8 mouse cellular contexts compared by ENCODE assay signal in genomic region chr1:133132388-133133326, GRCm38 (mm10). TPM values are rescaled to one million over a fixed set of nuclear protein-coding genes. Genes with fewer than 3 reads are reported as not detected.
DNase-seq lines count a peak whose midpoint lies in the region; ATAC-seq and TF ChIP-seq lines count a peak whose summit lies in the region.

No protein-coding gene starts in this region.

- H3K9me3 ChIP-seq in heart, embryonic 15.5 days (replicated peaks), result no peaks in the 10 kb centered on the region
- H3K9me3 ChIP-seq in liver, embryonic 11.5 days (ENCODE audit: control insufficient read depth, low read length), result no peaks in the 10 kb centered on the region
- no peaks in the 10 kb centered on the region for H3K9me3 ChIP-seq in stomach, embryonic 16.5 days (replicated peaks; ENCODE audit: control insufficient read depth, low read length)

- no peaks in the 10 kb centered on the region for H3K27me3 ChIP-seq in heart, embryonic 15.5 days
- H3K27me3 ChIP-seq in liver, embryonic 11.5 days (replicated peaks; ENCODE audit: control insufficient read depth, insufficient read depth, low read length), result no peaks in the 10 kb centered on the region
- H3K27me3 ChIP-seq in stomach, embryonic 16.5 days (ENCODE audit: control insufficient read depth, insufficient read depth, low read length), result no peaks in the 10 kb centered on the region

- H3K4me1 ChIP-seq in bone marrow macrophage, adult 2 months (ENCODE audit: control insufficient read depth, insufficient read depth, low read length), result peaks cover 19% of the 10 kb centered on the region
- H3K4me1 ChIP-seq in heart, embryonic 15.5 days (replicated peaks), result peaks cover 41% of the 10 kb centered on the region
- H3K4me1 ChIP-seq in liver, embryonic 11.5 days (replicated peaks; ENCODE audit: control insufficient read depth, insufficient read depth, low read length), result peaks cover 23% of the 10 kb centered on the region
- peaks cover 21% of the 10 kb centered on the region; the same call in 1 of the 2 replicates for H3K4me1 ChIP-seq in stomach, embryonic 16.5 days (ENCODE audit: control insufficient read depth, insufficient read depth, low read length)

- peaks cover 16% of the 10 kb centered on the region for H3K36me3 ChIP-seq in heart, embryonic 15.5 days
- H3K36me3 ChIP-seq in liver, embryonic 11.5 days (ENCODE audit: control insufficient read depth, insufficient read depth, low read length), result peaks cover 28% of the 10 kb centered on the region
- peaks cover 12% of the 10 kb centered on the region; the same call in 1 of the 2 replicates for H3K36me3 ChIP-seq in stomach, embryonic 16.5 days (ENCODE audit: control insufficient read depth, insufficient read depth, low read length)

- peak overlapping the region; percentile 97 for H3K9ac ChIP-seq in heart, embryonic 15.5 days
- H3K9ac ChIP-seq in liver, embryonic 11.5 days (ENCODE audit: low read depth, low read length), result peak overlapping the region; percentile 100
- H3K9ac ChIP-seq in stomach, embryonic 16.5 days (ENCODE audit: low read length), result peak overlapping the region; percentile 93

- WGBS in heart, embryonic 15.5 days, result 3% methylated on average over 26 of the region's 26 CpGs
- 6% methylated on average over 26 of the region's 26 CpGs for WGBS in liver, embryonic 11.5 days
- 4% methylated on average over 26 of the region's 26 CpGs for WGBS in stomach, embryonic 16.5 days

- no peak for DNase-seq in layer of hippocampus, adult 2 months (ENCODE audit: low spot score in 2 of 2)
- DNase-seq in layer of hippocampus, postnatal 10 days (ENCODE audit: low spot score in 2 of 2), result no peak
- peak; percentile 48 for DNase-seq in liver, embryonic 11.5 days (ENCODE audit: low spot score)
- DNase-seq in gastrocnemius, postnatal 10 days, result no peak

- peak overlapping the region; percentile 96 for H3K4me2 ChIP-seq in heart, embryonic 15.5 days
- peak overlapping the region; percentile 88 for H3K4me2 ChIP-seq in liver, embryonic 11.5 days
- peak overlapping the region; percentile 96 for H3K4me2 ChIP-seq in stomach, embryonic 16.5 days (ENCODE audit: low read depth, low read length)

- ATAC-seq in heart, embryonic 15.5 days (replicated peaks; ENCODE audit: insufficient number of reproducible peaks, insufficient read depth, low FRiP score, low read depth), result no peak
- no peak for ATAC-seq in liver, embryonic 11.5 days (replicated peaks; ENCODE audit: low FRiP score)
- no peak for ATAC-seq in stomach, embryonic 16.5 days (ENCODE audit: insufficient read depth, low FRiP score)
- no peak for ATAC-seq in megakaryocyte progenitor cell, adult 5-6 weeks (replicated peaks; ENCODE audit: poor library complexity)

- no peak for TF ChIP-seq CTCF in layer of hippocampus, adult 2 months (conservative IDR thresholded peaks at IDR 0.05)
- TF ChIP-seq CTCF in bone marrow macrophage, adult 2 months (IDR thresholded peaks at IDR 0.05; ENCODE audit: low read depth, low read length), result no peak; the same call in 1 of the 2 replicates

- TF ChIP-seq POLR2A in bone marrow macrophage, adult 2 months (IDR thresholded peaks at IDR 0.05; ENCODE audit: borderline replicate concordance, low read depth, low read length), result no peak

- peak overlapping the region; percentile 97 for H3K27ac ChIP-seq in layer of hippocampus, adult 2 months
- H3K27ac ChIP-seq in bone marrow macrophage, adult 2 months (ENCODE audit: insufficient read depth, low read depth, low read length), result peak overlapping the region; percentile 89
- peak overlapping the region; percentile 99 for H3K27ac ChIP-seq in heart, embryonic 15.5 days
- H3K27ac ChIP-seq in liver, embryonic 11.5 days (ENCODE audit: low read depth, low read length), result peak overlapping the region; percentile 97
- peak overlapping the region; percentile 99 for H3K27ac ChIP-seq in stomach, embryonic 16.5 days (ENCODE audit: low read length)

- H3K4me3 ChIP-seq in layer of hippocampus, adult 2 months, result peak overlapping the region; percentile 80
- H3K4me3 ChIP-seq in bone marrow macrophage, adult 2 months (ENCODE audit: insufficient read depth, low read length), result peak overlapping the region; percentile 84
- H3K4me3 ChIP-seq in heart, embryonic 15.5 days, result peak overlapping the region; percentile 82
- peak overlapping the region; percentile 99 for H3K4me3 ChIP-seq in liver, embryonic 11.5 days (ENCODE audit: low read depth, low read length)
- peak overlapping the region; percentile 100 for H3K4me3 ChIP-seq in stomach, embryonic 16.5 days (replicated peaks; ENCODE audit: low read length)

RNA-seq across cellular contexts. Expression of gene Ppp1r15b, which starts 1.7 kb away (rescaled TPM):
- 10 to 100 TPM; 38.5 to 39.8 TPM for total RNA-seq in layer of hippocampus, adult 2 months (2021)
- total RNA-seq in layer of hippocampus, postnatal 10 days (2021), result 10 to 100 TPM; 44.5 to 45.0 TPM
- polyA plus RNA-seq in bone marrow macrophage, adult 2 months (2012; ENCODE audit: insufficient read depth, insufficient read length, missing spikeins), result 36.1 and 37.4 TPM in 2 replicates
- polyA plus RNA-seq in heart, embryonic 15.5 days (2015; fragmentation: Nextera tagmentation; extraction: Ambion mirVana), result 20.2 and 24.3 TPM in 2 replicates
- 89.0 and 95.4 TPM in 2 replicates for polyA plus RNA-seq in liver, embryonic 11.5 days (2014; fragmentation: Nextera tagmentation; extraction: Ambion mirVana)
- polyA plus RNA-seq in stomach, embryonic 16.5 days (2015; fragmentation: Nextera tagmentation; extraction: Ambion mirVana), result 55.3 and 57.0 TPM in 2 replicates
- total RNA-seq in megakaryocyte progenitor cell, adult 5-6 weeks (2015), result 54.1 and 60.2 TPM in 2 replicates
- 86.1 and 90.7 TPM in 2 replicates for total RNA-seq in megakaryocyte progenitor cell, adult 5-6 weeks (2017)
- total RNA-seq in gastrocnemius, postnatal 10 days (2021), result 10 to 100 TPM; 28.6 to 36.3 TPM

RNA-seq across cellular contexts. Expression of gene Plekha6, which starts 31.4 kb away (rescaled TPM):
- 10 to 100 TPM; 47.6 to 55.0 TPM for total RNA-seq in layer of hippocampus, adult 2 months (2021)
- 10 to 100 TPM; 54.8 to 65.7 TPM for total RNA-seq in layer of hippocampus, postnatal 10 days (2021)
- not detected in 2 replicates for polyA plus RNA-seq in bone marrow macrophage, adult 2 months (2012; ENCODE audit: insufficient read depth, insufficient read length, missing spikeins)
- polyA plus RNA-seq in heart, embryonic 15.5 days (2015; fragmentation: Nextera tagmentation; extraction: Ambion mirVana), result 12.2 and 13.8 TPM in 2 replicates
- polyA plus RNA-seq in liver, embryonic 11.5 days (2014; fragmentation: Nextera tagmentation; extraction: Ambion mirVana), result 4.1 and 4.3 TPM in 2 replicates
- polyA plus RNA-seq in stomach, embryonic 16.5 days (2015; fragmentation: Nextera tagmentation; extraction: Ambion mirVana), result 17.0 and 17.7 TPM in 2 replicates
- total RNA-seq in megakaryocyte progenitor cell, adult 5-6 weeks (2015), result 0.42 and 1.8 TPM in 2 replicates
- total RNA-seq in megakaryocyte progenitor cell, adult 5-6 weeks (2017), result 1.1 and 2.2 TPM in 2 replicates
- 10 to 100 TPM; 17.2 to 23.3 TPM for total RNA-seq in gastrocnemius, postnatal 10 days (2021)

Comparison
In these comparisons a context has a peak if more than half of its experiments do, and no peak if none do; other contexts are left out.
1. RNA of gene Plekha6, which starts 31.4 kb away (total RNA-seq): 54.8 to 65.7 TPM in layer of hippocampus, postnatal 10 days, 47.6 to 55.0 TPM in layer of hippocampus, adult 2 months and 17.2 to 23.3 TPM in gastrocnemius, postnatal 10 days; 0.42 to 2.2 TPM in megakaryocyte progenitor cell, adult 5-6 weeks; every median in the first group is over 4 times any median in the second.
2. Peak in every context shown above with its lines, with median percentiles within 50 percentile points of each other: H3K27ac ChIP-seq, H3K4me3 ChIP-seq, H3K4me2 ChIP-seq and H3K9ac ChIP-seq.